Mouse (Mus musculus) megakaryocyte, embryonic 14.5 days (primary cell): ENCODE results near the gene Gm49711.

Experiments
- FLI1 ChIP-seq: IDR thresholded peaks from 2 replicates; pipeline ENCODE4 v1.6.1; 2012; ENCODE audit warnings: low read length, inconsistent platforms, mixed read lengths
- GATA1 ChIP-seq: IDR thresholded peaks from 3 replicates; pipeline ENCODE4 v1.6.1; 2012; ENCODE audit warnings: mixed read lengths, low read length, inconsistent platforms, borderline replicate concordance

- TF ChIP-seq GATA1 = no peak
- TF ChIP-seq FLI1 = no peak
These were observed 170.3 kb downstream of the Gm49711 start for GRCm38 (mm10) chr16:92228332-92228919.
